Mouse (Mus musculus) c-Kit-positive CD71-positive TER-119-negative erythroid progenitor cells, embryonic 14.5 days (primary cell): ENCODE results near the gene Itsn2.
"Not testable (repeated sequence)": the region's sequence is repeated elsewhere in the genome, so short reads cannot be mapped to it uniquely, and the experiment has no call there.

Source experiments
- DNase-seq: peaks from one replicate; pipeline ENCODE4 v3.0.0-alpha.2; 2013; ENCODE audit warnings: low read depth

Gene Itsn2

DNA sequence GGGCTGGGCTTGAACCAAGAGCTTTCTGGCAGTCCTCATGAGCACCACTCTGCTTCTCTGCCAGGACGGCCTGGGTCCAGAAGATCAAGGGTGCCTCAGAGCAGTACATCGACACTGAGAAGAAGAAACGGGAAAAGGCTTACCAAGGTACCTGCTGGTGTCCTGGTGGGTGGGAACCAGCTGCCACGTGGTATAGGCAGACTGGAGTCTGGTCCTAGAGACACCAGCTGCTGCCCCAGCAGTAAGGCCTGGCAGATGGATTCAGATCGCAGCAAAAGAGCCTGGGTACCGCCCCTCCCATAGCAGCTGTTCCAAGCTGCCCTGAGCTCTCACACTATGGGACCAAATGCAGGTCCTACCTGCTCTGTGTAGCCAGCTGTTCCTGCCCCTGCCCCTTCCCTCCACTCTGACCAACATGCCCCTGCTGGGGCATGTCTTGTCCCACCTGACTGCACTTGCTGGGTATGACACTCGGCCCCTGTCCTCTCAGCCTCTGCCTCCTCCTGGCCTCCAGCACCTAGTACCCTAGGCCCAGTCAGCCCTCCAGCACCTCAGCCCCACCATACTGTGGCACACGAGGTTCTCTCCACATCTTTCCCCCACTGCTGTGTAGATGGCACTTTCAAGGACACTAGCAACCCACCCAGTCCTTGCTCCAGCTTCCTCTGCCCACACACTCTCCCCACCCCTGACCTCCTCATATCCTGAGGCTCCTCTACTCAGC is 116.6 kb downstream of the Itsn2 start:
- no peak for DNase-seq

DNA sequence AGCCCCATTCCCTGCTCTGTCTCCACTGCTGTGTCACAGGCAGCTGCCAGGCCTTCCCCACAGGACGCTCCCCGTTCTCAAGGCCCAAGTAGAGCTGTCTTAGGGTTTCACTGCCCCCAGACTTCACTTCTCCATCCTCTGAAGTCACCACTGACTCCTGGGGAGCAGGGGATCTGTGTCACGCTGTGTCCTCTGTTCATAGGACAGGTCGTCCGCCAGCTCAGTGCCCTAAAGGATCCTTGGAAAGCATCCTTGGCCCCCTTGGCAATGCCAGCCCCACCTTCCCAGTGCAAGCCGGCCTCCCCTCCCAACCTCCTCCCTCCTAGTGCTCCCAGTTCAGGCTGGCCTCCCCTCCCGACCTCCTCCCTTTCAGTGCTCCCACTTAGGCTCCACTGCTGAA is 117.5 kb downstream of the Itsn2 start:
- DNase-seq = no peak

DNA sequence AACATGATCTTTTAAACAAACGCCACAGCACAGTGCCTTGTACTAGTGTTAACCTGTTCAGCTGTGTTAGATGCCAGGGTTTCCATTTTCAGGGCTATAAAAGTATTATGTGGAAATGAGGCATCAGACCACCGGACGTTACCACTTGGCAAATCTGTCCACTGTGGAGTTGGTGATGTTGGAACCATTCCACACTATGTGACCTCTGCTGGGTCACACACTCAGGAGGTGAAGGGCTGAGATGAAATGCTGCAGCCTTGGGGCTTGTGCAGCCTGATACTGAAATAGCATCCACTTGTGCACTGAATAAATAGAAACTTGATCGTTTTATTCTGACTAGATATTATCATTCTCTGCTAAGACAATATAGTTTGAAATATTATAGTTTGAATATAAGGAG is 120.9 kb downstream of the Itsn2 start:
- no peak for DNase-seq

DNA sequence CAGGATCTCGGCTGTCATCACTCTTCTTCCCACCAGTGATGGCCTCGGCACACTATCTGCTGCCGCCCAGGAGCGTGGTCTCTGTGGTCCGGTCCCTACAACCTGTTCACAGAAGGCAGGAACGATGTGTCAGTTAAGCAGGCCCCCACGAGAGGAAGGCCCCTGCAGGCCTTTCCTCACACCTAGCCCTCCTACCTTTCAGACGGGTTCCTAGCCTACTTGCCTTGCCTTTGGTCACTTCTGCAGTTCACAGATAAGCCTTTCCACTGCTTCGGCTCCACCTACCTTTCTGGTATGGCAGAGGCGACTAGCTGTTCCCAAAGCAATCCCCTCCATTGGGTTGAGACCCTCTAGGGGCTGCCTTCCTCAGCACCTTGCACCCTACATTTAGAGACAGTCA is 123.2 kb downstream of the Itsn2 start:
- DNase-seq = no peak

DNA sequence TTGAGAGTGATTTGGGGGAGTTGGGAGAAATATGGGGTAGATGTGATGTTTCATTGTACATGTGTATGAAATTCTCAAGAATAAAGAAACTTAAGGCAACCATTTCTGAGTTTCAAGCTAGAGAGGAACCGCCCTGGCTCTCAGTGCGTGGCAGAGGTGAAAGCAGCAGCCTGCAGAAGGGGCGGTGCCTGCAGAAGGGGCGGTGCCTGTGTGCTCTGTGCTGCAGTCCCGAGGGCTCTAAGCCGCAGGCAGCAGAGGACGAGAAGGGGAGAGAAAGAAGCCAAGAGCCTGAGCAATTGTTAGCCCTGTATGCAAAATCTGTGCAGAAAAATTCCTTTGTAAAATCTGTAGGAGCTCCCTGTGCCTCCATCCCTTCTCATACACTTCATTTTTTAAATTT is 125.0 kb downstream of the Itsn2 start:
- peak; percentile 72 for DNase-seq

DNA sequence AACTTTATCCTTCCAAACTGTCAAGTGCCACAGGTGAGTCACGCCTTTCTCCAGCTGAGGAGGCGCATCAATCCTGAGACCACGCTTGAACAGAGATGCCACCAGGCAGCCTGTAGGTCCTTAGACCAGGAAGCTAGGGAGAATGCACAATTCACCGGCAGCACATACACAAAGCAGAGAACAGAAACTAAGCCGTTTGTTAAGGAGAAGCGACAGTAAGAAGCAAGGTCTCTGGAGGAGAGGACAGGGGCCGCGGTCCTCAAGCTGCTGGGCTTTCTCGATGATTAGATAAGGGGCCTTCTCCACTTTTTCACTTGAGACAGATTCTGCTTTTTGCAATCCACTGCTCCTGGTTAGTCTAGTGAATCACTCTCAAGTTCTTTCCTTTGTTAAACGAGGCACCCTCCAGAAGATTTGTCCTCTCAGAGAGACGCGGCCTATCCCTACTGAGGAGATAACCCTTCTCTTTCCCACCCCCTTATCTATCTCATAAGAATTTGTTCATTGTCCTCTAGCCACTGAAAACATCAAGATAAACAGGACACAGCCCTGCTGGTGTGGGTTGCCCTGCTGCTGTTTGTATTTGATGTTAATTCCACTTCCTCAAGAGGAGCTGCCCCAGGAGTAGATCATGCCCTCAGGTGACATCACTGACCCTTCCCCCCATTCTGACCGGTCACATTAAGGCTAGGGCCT is 126.8 kb downstream of the Itsn2 start:
- no peak for DNase-seq

DNA sequence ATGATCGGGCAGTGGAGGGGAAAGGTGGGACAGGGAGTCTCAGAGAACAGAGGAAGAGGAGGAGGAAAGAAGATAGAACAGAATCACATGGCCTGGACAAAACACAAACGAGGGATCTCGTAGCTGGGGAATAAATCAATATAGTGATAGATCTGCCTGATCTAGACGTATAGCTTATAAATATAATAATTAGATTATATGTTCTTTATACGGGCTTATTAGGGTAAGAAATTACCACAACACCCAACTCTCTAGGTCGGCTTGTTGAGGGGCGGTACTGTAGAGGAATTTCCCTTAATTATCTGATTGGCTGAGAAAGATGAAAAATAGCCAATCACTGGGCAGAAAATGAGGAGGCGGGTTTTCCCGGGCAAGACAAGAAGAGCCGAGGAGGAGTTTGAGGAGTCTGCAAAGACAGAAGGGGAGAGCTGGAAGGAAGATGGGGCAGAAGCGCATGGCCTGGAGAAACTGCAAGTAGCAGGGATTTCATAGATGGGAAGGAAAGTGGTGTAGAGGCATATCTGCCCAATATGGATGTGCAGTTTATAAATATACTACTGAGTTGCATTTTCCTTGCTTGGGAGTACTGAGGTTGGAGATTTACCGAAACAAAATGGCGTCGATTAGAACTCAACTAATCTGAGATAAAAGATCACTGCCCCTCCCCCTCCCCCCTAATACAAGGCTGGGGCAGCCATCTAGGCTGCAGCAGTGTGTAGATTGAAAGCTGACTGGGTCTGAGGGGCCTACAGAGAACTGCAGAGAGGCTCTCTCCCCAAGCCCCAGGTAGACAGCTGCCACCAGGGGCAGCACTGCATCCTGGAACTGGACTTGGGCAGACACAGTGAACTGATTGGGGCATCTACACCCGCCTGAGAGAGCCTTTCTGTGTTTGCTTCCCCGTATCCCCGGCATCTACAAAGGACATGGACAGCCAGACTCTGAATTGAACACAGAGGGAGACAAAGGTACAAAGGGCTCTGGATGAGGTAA is 127.6 kb downstream of the Itsn2 start:
- peak; percentile 79 for DNase-seq

DNA sequence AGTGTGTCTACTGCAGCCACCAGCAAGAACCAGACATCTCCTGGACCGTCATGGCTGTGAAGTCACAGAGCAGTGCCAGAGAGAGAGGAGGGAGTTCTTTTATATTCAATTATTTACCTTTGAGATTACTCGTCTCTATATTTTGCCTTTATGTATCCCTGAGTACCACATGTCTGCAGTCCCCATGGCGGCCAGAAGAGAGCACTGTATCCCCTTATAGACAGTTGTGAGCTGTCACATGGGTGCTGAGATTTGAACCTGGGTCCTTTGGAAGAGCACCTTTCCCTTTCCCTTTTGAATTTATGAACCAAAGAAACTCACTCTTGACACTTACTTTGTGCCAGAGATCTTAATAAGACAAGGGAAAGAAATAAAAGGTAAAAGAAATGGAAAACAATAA is 136.7 kb downstream of the Itsn2 start:
- no peak for DNase-seq

DNA sequence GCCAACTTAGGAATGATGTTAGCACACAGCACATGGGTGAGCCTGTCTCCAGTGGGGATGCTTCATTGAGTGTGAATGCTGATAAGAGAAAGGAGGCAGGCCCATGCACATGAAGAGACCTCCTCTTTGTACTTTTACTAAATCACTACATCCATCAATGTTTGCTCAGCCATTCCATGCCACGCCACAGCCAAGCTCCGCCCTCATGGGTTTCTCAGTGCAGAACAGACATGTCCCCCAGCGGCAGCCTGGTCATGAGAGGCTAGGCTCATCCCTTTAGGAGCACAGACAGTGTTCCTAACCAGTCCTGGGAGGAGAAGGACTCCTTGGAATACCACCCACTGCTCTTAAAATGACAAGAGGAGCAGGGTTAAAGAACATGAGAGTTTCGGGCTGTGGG is 139.2 kb downstream of the Itsn2 start:
- DNase-seq = no peak

DNA sequence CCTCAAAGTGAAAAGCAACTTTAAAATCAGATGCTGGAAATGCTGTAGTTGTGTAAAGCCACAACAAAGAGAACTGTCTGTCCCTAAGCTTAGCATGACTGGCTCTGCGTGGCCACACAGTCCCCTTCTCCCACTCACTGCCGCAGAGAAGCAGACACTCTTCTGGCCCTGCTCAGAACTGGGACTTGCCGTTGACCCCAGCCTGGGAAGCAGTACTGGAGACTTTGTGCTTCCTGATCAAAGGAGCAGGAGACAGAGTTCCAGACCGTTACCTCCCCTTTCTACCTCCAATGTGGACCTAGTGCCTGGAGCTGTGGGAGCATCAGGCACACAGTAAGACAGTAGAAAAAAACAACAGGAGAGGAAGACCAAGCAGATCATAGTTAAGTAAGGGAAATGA is 139.9 kb downstream of the Itsn2 start:
- no peak for DNase-seq

DNA sequence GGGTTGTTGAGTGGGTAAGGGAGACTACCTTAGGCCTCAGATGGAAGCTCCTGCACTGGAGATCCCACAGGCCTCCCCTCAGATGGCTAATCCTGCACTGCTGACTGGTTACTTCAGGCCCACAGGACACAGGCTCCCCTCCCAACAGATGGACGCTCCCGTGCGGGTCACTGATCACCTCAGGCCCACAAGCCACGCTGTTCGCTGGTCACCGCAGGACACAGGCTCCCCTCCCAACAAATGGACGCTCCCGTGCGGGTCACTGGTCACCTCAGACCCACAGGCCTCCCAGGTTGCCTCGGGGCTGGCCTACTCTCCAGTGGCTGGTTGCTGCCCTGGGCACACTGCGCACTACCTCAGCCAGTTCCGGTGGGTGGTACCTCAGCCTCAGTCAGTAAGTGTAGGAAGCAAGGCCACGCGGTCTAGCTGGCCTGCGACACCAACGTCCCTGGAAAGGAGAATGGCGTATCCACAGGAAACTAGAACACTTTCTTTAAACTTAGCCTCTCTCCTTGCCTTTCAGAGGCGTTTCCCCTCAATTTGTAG is 145.7 kb downstream of the Itsn2 start, which contains the start of gene Fam228a:
TSS of gene Fam228a (minus strand) at position 400 of the 546 bp plus-strand sequence.
- DNase-seq = no peak

DNA sequence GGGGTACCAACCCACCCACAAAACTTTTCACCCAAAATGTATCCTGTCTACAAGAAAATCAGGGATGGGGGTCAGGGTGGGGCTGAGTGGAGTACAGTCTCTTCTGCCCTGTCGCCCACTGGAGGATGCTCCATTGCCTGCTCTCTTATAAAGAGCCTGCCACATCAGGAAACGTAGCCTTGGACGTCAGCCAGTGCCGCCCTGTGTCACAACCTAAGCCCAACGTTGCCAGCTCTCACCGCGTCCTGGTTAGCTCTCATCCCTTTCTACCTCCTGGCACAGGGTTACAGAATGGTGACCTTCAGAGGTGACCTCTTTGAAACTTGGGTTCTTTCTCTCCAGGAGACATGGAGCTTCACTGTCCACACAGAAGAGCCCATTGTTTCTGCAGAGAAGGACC is 148.4 kb downstream of the Itsn2 start:
- no peak for DNase-seq

DNA sequence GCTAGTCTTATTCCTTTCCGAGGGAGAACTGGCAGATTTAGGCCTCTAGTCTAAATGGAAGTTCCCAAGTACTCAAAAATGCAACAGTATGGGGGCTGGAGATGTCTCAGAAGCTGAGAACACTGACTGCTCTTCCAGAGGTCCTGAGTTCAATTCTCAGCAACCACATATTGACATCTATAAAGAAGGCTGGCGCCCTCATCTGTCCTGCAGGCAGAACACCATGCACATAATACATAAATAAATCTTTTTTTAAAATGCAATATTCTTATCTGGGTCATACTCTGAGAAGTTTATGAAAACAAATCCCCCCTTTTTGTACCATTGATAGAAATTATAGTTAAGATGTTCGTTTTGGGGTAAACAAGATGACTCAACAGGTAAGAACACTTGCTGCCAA is 149.7 kb downstream of the Itsn2 start:
- no peak for DNase-seq

DNA sequence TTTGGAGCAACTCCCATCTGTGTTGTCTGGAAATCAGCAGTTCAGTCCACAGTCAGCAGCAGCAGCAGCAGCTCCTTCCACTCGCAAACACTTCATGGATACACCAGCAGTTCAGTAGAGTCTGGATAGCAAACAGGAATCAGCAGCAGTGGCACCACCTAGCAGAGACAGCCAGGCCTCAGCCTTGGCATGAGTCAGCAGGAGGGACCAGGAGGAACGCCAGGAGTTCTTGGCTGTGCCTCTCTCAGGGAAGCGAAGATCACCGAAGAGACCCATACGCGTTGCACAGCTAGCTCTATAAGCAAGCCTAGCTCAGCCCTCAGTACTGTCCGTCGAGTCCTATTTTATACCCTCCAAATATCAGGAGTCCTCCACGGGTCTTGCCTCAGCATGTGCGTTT is 152.0 kb downstream of the Itsn2 start:
- no peak for DNase-seq

DNA sequence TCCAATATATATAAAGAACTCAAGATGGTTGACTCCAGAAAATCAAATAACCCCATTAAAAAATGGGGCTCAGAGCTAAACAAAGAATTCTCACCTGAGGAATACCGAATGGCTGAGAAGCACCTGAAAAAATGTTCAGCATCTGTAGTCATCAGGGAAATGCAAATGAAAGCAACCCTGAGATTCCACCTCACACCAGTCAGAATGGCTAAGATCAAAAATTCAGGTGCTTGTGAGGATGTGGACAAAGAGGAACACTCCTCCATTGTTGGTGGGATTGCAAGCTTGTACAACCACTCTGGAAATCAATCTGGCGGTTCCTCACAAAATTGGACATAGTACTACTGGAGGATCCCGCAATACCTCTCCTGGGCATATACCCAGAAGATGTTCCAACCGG is 162.0 kb downstream of the Itsn2 start:
- DNase-seq = not testable (repeated sequence)

DNA sequence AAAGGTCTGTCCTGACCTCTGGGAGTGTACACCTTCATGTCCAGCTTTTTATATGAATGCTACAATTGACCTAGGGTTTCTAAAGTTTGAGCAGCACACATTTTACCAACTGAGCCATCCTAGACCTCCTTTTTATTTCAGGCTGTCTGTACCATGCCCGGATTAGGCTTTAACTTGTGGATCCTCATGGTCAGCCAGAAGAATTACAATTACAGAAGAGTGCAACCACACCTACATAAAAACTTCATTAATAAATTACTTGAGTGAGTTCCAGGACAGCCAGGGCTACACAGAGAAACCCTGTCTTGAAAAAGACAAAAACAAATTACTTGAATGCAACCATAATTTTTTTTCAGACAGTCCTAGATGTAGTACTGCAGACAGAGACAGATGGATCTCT is 164.6 kb downstream of the Itsn2 start:
- DNase-seq = no peak
